Mouse (Mus musculus) stomach, postnatal 0 days (tissue): ENCODE measurements around the gene Rps6kb2. TPM values are rescaled to one million over a fixed set of nuclear protein-coding genes. Genes with fewer than 3 reads are reported as not detected.
A peak's percentile ranks its signal among the peaks of the same experiment; 100 is the strongest.

Experiments used
- ATAC-seq: fragments of 200-750 bp; cut with Nextera tagmentation; 2 replicates; pipeline ENCODE4 v1.8.0; 2017; ENCODE audit not compliant: low FRiP score, low TSS enrichment
- DNase-seq: peaks from one replicate; pipeline ENCODE4 v3.0.0-alpha.2; 2016; ENCODE audit warnings: low spot score
- H3K27ac ChIP-seq: fragments of 300-500 bp; sonication (generic); replicated peaks from 2 replicates; pipeline ENCODE4 v1.5.1; 2014; ENCODE audit warnings: mild to moderate bottlenecking, control low read depth
- H3K27me3 ChIP-seq: fragments of 300-500 bp; sonication (generic); 2 replicates; pipeline ENCODE4 v1.6.1; 2014; ENCODE audit warnings: low read length; ENCODE audit not compliant: control insufficient read depth, insufficient read depth
- H3K36me3 ChIP-seq: fragments of 300-500 bp; sonication (generic); 2 replicates; pipeline ENCODE4 v1.6.1; 2014; ENCODE audit warnings: low read length, mixed read lengths; ENCODE audit not compliant: control insufficient read depth, insufficient read depth
- H3K4me1 ChIP-seq: fragments of 300-500 bp; sonication (generic); replicated peaks from 2 replicates; pipeline ENCODE4 v1.6.1; 2014; ENCODE audit warnings: antibody characterized with exemption; ENCODE audit not compliant: control insufficient read depth, insufficient read depth
- H3K4me2 ChIP-seq: fragments of 300-500 bp; sonication (generic); replicated peaks from 2 replicates; pipeline ENCODE4 v1.6.1; 2014; ENCODE audit warnings: low read depth, mild to moderate bottlenecking, control low read depth, moderate library complexity
- H3K4me3 ChIP-seq: fragments of 300-500 bp; sonication (generic); 2 replicates; pipeline ENCODE4 v1.5.1; 2014; ENCODE audit warnings: low read depth, low read length, control low read depth
- H3K9ac ChIP-seq: fragments of 300-500 bp; sonication (generic); 2 replicates; pipeline ENCODE4 v1.6.1; 2014; ENCODE audit warnings: mild to moderate bottlenecking, low read length, control low read depth, mixed read lengths
- H3K9me3 ChIP-seq: fragments of 300-500 bp; sonication (generic); 2 replicates; pipeline ENCODE4 v1.6.1; 2016; ENCODE audit warnings: low read length; ENCODE audit not compliant: control insufficient read depth
- CTCF ChIP-seq: IDR thresholded peaks from 2 replicates; pipeline ENCODE4 v1.5.1; 2016; ENCODE audit warnings: antibody characterized with exemption, low read depth, mild to moderate bottlenecking, moderate library complexity
- EP300 ChIP-seq: optimal IDR thresholded peaks from 2 replicates; pipeline ENCODE3; 2016; ENCODE audit warnings: antibody characterized with exemption
- WGBS: fragments of 180-500 bp; shearing (Covaris S2); extraction: QIAGEN DNeasy Blood & Tissue Kit; methylation state at CpG from one replicate; pipeline ENCODE4 v1.1.7; 2014; 5-methylcytosine and 5-hydroxymethylcytosine counted together
- polyA plus RNA-seq: library from polyadenylated mRNA; unstranded; fragments of >200 nt; fragmentation: Nextera tagmentation; extraction: Ambion mirVana; gene quantifications from 2 replicates; pipeline ENCODE4 v1.2.1, GENCODE M21; 2015

The Rps6kb2 gene
- polyA plus RNA-seq, 1 experiment from 2014 or later = 41.1 TPM

DNA sequence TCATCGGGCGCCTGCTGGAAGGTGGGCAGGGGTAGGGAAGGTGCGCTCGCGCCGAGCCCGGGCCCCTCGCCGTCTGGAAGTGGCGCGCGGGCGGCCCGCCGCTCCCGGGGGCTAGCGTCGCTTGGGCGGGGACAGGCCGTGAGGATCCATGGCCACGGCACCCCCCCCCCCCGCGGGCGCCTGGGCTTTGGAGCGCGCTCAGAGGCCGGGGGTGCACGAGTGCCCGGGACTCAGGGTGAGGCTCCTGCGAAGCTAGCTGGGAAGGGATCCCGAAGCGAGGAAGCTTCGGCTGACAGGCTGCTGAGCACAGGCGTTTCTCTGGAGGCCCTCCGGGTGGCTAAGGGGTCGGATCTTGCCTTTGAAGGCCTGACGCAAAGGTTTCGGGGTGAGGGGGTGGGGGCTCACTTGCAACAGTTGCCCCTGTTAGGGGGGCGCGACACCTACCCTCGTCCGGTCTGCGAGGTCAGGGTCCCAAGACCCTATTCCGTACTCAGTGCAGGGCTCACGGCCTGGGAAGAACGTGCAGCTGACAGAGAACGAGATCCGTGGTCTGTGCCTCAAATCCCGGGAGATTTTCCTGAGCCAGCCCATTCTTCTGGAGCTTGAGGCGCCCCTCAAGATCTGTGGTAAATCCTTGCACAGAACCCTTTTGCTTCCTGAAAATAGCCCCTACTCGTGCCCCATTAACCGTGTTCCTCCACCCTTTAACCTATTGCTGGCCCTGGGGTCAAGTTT, 29.3 kb upstream of the Rps6kb2 start:
- H3K9me3 ChIP-seq = no peaks in the 10 kb centered on the region
- H3K27me3 ChIP-seq = no peaks in the 10 kb centered on the region
- under 1% methylated on average over 47 of the region's 52 CpGs for WGBS
- H3K4me2 ChIP-seq = peak overlapping the region; percentile 85
- H3K4me3 ChIP-seq = peak overlapping the region; percentile 84
- H3K4me1 ChIP-seq = peaks cover 3% of the 10 kb centered on the region
- TF ChIP-seq EP300 (no peak), CTCF (no peak)
- peak overlapping the region; percentile 98 for H3K27ac ChIP-seq
- ATAC-seq (peak; percentile 44), DNase-seq (no peak)
- peaks cover 23% of the 10 kb centered on the region for H3K36me3 ChIP-seq
- peak overlapping the region; percentile 98 for H3K9ac ChIP-seq

DNA sequence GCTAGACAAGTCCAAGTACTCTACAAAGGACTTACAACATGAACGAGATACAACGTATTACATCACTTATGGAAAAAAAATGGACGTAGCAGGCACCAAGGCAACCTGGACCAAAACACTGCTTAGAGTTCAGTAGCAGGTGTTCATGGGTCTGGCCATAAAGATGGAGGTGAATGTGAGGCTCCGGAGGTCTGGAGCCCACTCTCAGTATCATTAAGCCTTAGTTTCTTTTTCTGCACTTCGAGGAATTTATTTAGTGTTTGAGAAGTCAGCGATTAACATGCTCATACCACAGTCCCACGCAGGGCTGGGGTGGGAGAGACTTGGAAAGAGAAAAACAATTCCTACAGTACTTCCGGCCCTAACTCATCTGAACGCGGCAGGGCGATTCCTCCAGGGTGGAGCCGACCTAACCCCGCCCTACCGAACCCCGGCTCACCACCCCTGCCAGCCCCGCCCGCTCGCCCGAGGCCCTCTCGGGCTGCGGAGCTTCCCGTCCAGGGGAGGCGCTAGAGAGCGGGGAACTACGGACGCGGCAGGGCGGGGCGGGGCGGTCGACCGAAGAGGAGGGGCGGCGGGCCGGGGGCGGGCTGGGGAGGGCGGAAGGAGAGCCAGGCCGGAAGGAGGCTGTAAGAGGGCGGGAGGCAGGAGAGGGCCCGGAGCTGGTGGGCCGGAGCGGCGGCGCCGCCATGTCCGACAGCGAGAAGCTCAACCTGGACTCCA, 28.5 kb upstream of the Rps6kb2 start, which contains the start of gene Ppp1ca:
Ppp1ca (plus strand) TSS at position 538 of the 723 bp plus-strand sequence.
- Histone ChIP-seq H3K27me3 (no peaks in the 10 kb centered on the region), H3K4me2 (peak within 1 kb of the TSS; percentile 85), H3K4me1 (peaks cover 3% of the 10 kb centered on the region), H3K9me3 (no peaks in the 10 kb centered on the region), H3K4me3 (peak within 1 kb of the TSS; percentile 84), H3K27ac (peak within 1 kb of the TSS; percentile 98), H3K36me3 (peaks cover 20% of the 10 kb centered on the region), H3K9ac (peak within 1 kb of the TSS; percentile 98)
- DNase-seq = peak; percentile 99
- peak; percentile 87 for TF ChIP-seq CTCF
- TF ChIP-seq EP300 = no peak
- 3% methylated on average over 41 of the region's 47 CpGs for WGBS
- peak; percentile 95 for ATAC-seq

DNA sequence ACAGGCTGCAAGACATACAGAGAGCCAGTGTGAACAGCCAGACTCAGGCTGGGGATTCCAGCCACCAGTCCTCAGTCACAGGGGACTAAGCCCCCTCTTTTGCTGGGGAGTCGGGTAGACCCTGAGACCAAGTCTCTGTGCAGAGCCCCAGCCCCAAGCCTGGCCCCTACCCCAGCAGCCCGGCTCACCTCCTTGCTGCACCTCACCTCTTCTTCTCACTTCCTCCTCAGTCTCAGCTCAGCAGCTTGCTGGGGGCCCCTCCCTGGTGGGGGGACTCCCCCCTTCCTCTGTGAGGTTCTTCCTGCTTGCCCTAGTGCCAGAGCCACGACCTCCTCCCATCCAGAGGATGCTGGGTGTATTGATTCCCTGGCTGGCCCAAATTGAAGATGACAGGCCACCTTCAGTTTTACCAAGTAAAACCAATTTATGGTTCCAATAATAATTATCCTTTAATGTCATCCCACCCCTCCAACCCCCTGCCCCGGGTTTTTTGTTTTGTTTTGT, 27.7 kb upstream of the Rps6kb2 start, which contains the start of gene Tbc1d10c:
Tbc1d10c (minus strand) TSS at position 454 of the 504 bp plus-strand sequence.
- ATAC-seq (no peak), DNase-seq (no peak)
- H3K9ac ChIP-seq = peak within 1 kb of the TSS; percentile 98
- H3K36me3 ChIP-seq = peaks cover 15% of the 10 kb centered on the region
- WGBS = 51% methylated on average over 4 of the region's 4 CpGs
- H3K4me3 ChIP-seq = peak within 1 kb of the TSS; percentile 84
- no peaks in the 10 kb centered on the region for H3K9me3 ChIP-seq
- H3K4me1 ChIP-seq = peaks cover 3% of the 10 kb centered on the region
- H3K4me2 ChIP-seq = peak within 1 kb of the TSS; percentile 85
- no peak for TF ChIP-seq CTCF
- no peak for TF ChIP-seq EP300
- no peaks in the 10 kb centered on the region for H3K27me3 ChIP-seq
- peak within 1 kb of the TSS; percentile 98 for H3K27ac ChIP-seq

DNA sequence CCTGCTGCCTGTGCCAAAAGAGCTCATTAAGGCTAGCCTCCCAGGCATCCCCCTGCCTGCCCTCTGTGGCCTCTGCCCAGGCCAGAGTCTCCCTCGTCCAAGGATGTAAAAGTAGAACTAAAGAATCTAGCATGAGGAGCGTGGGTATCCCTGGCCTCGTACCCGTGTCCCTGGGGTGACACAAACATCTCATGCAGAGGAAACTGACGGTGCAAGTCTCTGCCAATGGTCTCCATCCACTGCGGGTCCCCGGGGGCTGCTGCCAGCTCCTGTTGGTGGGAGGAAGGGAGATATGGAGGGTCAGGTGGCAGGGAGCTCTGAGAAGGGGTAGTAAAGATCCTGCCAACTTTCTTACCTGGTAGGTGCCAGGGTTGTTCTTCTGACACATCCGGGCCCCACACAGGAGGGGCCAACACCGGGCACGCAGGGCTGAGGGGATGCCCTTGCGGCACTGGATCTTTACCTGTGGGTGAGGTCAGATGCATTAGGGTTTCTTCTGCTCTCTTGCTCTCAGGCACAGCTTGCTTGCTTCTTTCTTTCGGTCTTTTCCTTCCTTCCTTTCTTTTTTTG, 26.0 kb upstream of the Rps6kb2 start:
- ATAC-seq (no peak), DNase-seq (no peak)
- WGBS = 85% methylated on average over 12 of the region's 12 CpGs
- Histone ChIP-seq H3K9ac (no peak overlapping the region), H3K4me2 (no peak overlapping the region), H3K27ac (no peak overlapping the region), H3K27me3 (no peaks in the 10 kb centered on the region), H3K36me3 (peaks cover 3% of the 10 kb centered on the region; the same call in 1 of the 2 replicates), H3K4me1 (peaks cover 3% of the 10 kb centered on the region), H3K9me3 (no peaks in the 10 kb centered on the region), H3K4me3 (no peak overlapping the region)
- TF ChIP-seq EP300 = no peak
- TF ChIP-seq CTCF = no peak

DNA sequence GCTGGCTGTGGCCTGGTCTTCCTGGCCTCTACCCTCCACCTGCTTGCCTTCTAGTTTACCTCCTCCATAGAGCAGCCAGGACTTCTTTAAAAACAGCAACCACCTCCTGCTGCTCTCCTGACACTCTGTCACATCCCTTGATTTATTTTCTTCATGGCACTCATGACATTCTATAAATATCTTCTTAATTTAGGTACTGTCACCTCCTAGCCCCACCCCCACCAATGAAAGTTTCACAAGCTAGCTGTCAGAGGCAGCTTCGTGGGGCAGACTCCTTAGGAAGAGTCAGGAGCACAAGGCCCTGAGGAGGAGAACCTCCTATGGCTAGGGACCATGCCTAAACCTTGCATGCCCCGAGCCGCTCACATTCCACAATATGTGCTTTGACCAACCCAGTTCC, 24.1 kb upstream of the Rps6kb2 start:
- WGBS = 74% methylated on average over 3 of the region's 3 CpGs
- H3K4me3 ChIP-seq = no peak overlapping the region
- H3K9me3 ChIP-seq = no peaks in the 10 kb centered on the region
- no peak for TF ChIP-seq CTCF
- TF ChIP-seq EP300 = no peak
- no peak overlapping the region for H3K9ac ChIP-seq
- no peak for ATAC-seq
- H3K4me2 ChIP-seq = no peak overlapping the region
- no peak for DNase-seq
- no peaks in the 10 kb centered on the region for H3K27me3 ChIP-seq
- H3K36me3 ChIP-seq = no peaks in the 10 kb centered on the region
- no peak overlapping the region for H3K27ac ChIP-seq
- H3K4me1 ChIP-seq = no peaks in the 10 kb centered on the region
